In genomic region chr4:148836391-148836790, GRCm38 (mm10) we compare ENCODE assay signal across 8 mouse cellular contexts. TPM values are rescaled to one million over a fixed set of nuclear protein-coding genes. Genes with fewer than 3 reads are reported as not detected.
DNase-seq lines count a peak whose midpoint lies in the region; ATAC-seq and TF ChIP-seq lines count a peak whose summit lies in the region.

No protein-coding gene starts in this region.

- H3K4me1 ChIP-seq in hindbrain, embryonic 10.5 days (replicated peaks): peaks cover 54% of the 10 kb centered on the region
- peaks cover 19% of the 10 kb centered on the region for H3K4me1 ChIP-seq in hindbrain, embryonic 14.5 days (replicated peaks; ENCODE audit: control insufficient read depth, insufficient read depth, low read length)

- H3K4me2 ChIP-seq in hindbrain, embryonic 14.5 days (replicated peaks): no peak overlapping the region

- H3K36me3 ChIP-seq in hindbrain, embryonic 10.5 days: peaks cover 29% of the 10 kb centered on the region
- H3K36me3 ChIP-seq in hindbrain, embryonic 14.5 days (replicated peaks; ENCODE audit: control insufficient read depth, insufficient read depth): no peaks in the 10 kb centered on the region

- 34% methylated on average over 6 of the region's 6 CpGs for WGBS in hindbrain, embryonic 10.5 days
- WGBS in hindbrain, embryonic 14.5 days: 30% methylated on average over 6 of the region's 6 CpGs

- H3K27ac ChIP-seq in hindbrain, embryonic 10.5 days: peak overlapping the region; percentile 50; the same call in 1 of the 2 replicates
- no peak overlapping the region for H3K27ac ChIP-seq in hindbrain, embryonic 14.5 days

- no peak overlapping the region for H3K9ac ChIP-seq in hindbrain, embryonic 14.5 days

- ATAC-seq in hindbrain, embryonic 14.5 days (ENCODE audit: low FRiP score): no peak
- ATAC-seq in inflammation-experienced regulatory T-cells, adult 6 months: no peak

- peaks cover 52% of the 10 kb centered on the region for H3K27me3 ChIP-seq in hindbrain, embryonic 10.5 days (ENCODE audit: insufficient read depth, poor library complexity, severe bottlenecking)
- H3K27me3 ChIP-seq in hindbrain, embryonic 14.5 days (ENCODE audit: control insufficient read depth, insufficient read depth, low read length): 0 out of 2 replicates have a peak, but pooled peaks cover 13% of the 10 kb centered on the region

- TF ChIP-seq CTCF in brain, embryonic 14.5 days (IDR thresholded peaks at IDR 0.05; ENCODE audit: borderline replicate concordance, extremely low read depth, insufficient read depth, insufficient read length): no peak

- TF ChIP-seq POLR2A in brain, embryonic 14.5 days (IDR thresholded peaks at IDR 0.05; ENCODE audit: borderline replicate concordance, extremely low read depth, insufficient read depth, insufficient read length, poor library complexity, severe bottlenecking): no peak

- H3K4me3 ChIP-seq in hindbrain, embryonic 10.5 days: no peak overlapping the region
- no peak overlapping the region for H3K4me3 ChIP-seq in hindbrain, embryonic 14.5 days (replicated peaks; ENCODE audit: low read length)

- H3K9me3 ChIP-seq in hindbrain, embryonic 10.5 days: no peaks in the 10 kb centered on the region
- no peaks in the 10 kb centered on the region for H3K9me3 ChIP-seq in hindbrain, embryonic 14.5 days (ENCODE audit: control insufficient read depth, low read length)

- DNase-seq in hindbrain, embryonic 10.5 days (ENCODE audit: low spot score): no peak
- DNase-seq in hindbrain, embryonic 14.5 days (ENCODE audit: low spot score): no peak
- peak; percentile 44 for DNase-seq in brain, embryonic 14.5 days (ENCODE audit: low read depth)
- peak; percentile 38 to 45 for DNase-seq in heart, adult 9 months (ENCODE audit: low spot score in 2 of 2)
- peak; percentile 78 for DNase-seq in kidney, postnatal 10 days
- DNase-seq in urinary bladder, adult 18-20 months (ENCODE audit: low spot score in 2 of 2): no peak
- DNase-seq in adipocyte (ENCODE audit: low spot score): no peak

RNA-seq across cellular contexts. Expression of gene Casz1, which starts 32.2 kb away (rescaled TPM):
- polyA plus RNA-seq in hindbrain, embryonic 10.5 days (2016; fragmentation: Nextera tagmentation; extraction: Ambion mirVana): 13.8 and 14.4 TPM in 2 replicates
- polyA plus RNA-seq in hindbrain, embryonic 14.5 days (2014; fragmentation: Nextera tagmentation; extraction: Ambion mirVana): 6.6 and 7.1 TPM in 2 replicates
- polyA plus RNA-seq in brain, embryonic 14.5 days (2012; rRNA removed): 2.9 and 6.9 TPM in 2 replicates
- 1 to 10 TPM in 1 of 3 experiments, under 1 TPM in 2; 0.58 to 1.8 (median 0.80) TPM for polyA plus RNA-seq in inflammation-experienced regulatory T-cells, adult 6 months (2017; shearing (Covaris generic))

Comparison
In these comparisons a context has a peak if more than half of its experiments do, and no peak if none do; other contexts are left out.
1. DNase-seq: peak in brain, embryonic 14.5 days (single experiment), heart, adult 9 months (2 of 2) and kidney, postnatal 10 days (single experiment); none in hindbrain, embryonic 10.5 days (single experiment), hindbrain, embryonic 14.5 days (single experiment), urinary bladder, adult 18-20 months (0 of 2) and adipocyte (single experiment).